Mouse (Mus musculus) midbrain, embryonic 14.5 days (tissue): ENCODE data around the gene Aqr. TPM values are rescaled to one million over a fixed set of nuclear protein-coding genes. Genes with fewer than 3 reads are reported as not detected.

Experiments used
- ATAC-seq: fragments of 200-750 bp; cut with Nextera tagmentation; 2 replicates; pipeline ENCODE4 v1.8.0; 2017; ENCODE audit warnings: moderate number of reproducible peaks, moderate library complexity; ENCODE audit not compliant: low FRiP score, low TSS enrichment
- DNase-seq: peaks from one replicate; pipeline ENCODE4 v3.0.0-alpha.2; 2015
- H3K27ac ChIP-seq: fragments of 300-500 bp; sonication (generic); replicated peaks from 2 replicates; pipeline ENCODE4 v1.5.1; 2014; ENCODE audit warnings: mild to moderate bottlenecking, low read depth, low read length, moderate library complexity
- H3K27me3 ChIP-seq: fragments of 300-500 bp; sonication (generic); 2 replicates; pipeline ENCODE4 v1.6.1; 2014; ENCODE audit warnings: low read length, control low read depth, mixed read lengths; ENCODE audit not compliant: control insufficient read depth, insufficient read depth
- H3K36me3 ChIP-seq: fragments of 300-500 bp; sonication (generic); 2 replicates; pipeline ENCODE4 v1.6.1; 2014; ENCODE audit warnings: low read length, control low read depth; ENCODE audit not compliant: control insufficient read depth, insufficient read depth
- H3K4me1 ChIP-seq: fragments of 300-500 bp; sonication (generic); 2 replicates; pipeline ENCODE4 v1.6.1; 2014; ENCODE audit warnings: mild to moderate bottlenecking, antibody characterized with exemption, low read length, control low read depth; ENCODE audit not compliant: control insufficient read depth, insufficient read depth
- H3K4me2 ChIP-seq: fragments of 300-500 bp; sonication (generic); 2 replicates; pipeline ENCODE4 v1.6.1; 2014; ENCODE audit warnings: mild to moderate bottlenecking, low read length, moderate library complexity
- H3K4me3 ChIP-seq: fragments of 300-500 bp; sonication (generic); replicated peaks from 2 replicates; pipeline ENCODE4 v1.5.1; 2014; ENCODE audit warnings: low read depth, low read length
- H3K9ac ChIP-seq: fragments of 300-500 bp; sonication (generic); replicated peaks from 2 replicates; pipeline ENCODE4 v1.6.1; 2014; ENCODE audit warnings: mild to moderate bottlenecking, low read length, moderate library complexity
- H3K9me3 ChIP-seq: fragments of 300-500 bp; sonication (generic); 2 replicates; pipeline ENCODE4 v1.6.1; 2016; ENCODE audit warnings: low read length, control low read depth, mixed read lengths; ENCODE audit not compliant: control insufficient read depth
- WGBS: fragments of 180-500 bp; shearing (Covaris S2); extraction: QIAGEN DNeasy Blood & Tissue Kit; methylation state at CpG from one replicate; pipeline ENCODE4 v1.1.7; 2014; 5-methylcytosine and 5-hydroxymethylcytosine counted together
- polyA plus RNA-seq: library from polyadenylated mRNA; unstranded; fragments of >200 nt; fragmentation: Nextera tagmentation; extraction: Ambion mirVana; gene quantifications from 2 replicates; pipeline ENCODE4 v1.2.1, GENCODE M21; 2014

Aqr gene
- polyA plus RNA-seq, 1 experiment from 2014 or later, result 54.3 TPM

DNA sequence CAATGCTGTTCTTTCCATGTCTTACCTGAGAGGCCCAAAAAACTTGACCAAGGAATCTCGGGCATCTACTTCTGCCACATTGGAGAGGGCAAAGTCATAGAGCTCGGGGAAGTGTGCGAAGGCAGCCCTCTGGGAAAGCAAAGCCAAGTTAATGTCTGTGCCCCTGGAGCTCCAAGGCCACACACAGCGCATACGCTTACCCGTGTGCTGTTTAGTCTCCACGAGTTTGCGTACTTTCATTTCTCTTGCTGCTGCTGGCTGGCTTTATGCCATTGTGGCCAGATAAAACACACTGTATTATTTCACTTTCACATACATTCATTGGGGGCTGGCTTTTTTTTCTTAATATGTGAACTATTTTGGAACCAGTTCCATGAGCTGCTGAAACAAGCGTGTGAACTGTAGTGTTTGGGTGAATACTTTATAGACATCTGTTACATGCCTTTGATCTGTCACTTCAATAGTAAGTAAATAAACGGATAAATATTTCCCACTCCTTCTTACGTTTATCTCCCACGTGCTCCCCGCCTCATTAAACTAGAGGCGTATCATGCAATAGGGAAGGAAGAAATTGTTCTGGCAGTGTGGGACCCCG is 39.9 kb downstream of the Aqr start:
- no peak for ATAC-seq
- DNase-seq, result no peak
- Histone ChIP-seq H3K4me2 (no peak overlapping the region), H3K27me3 (no peaks in the 10 kb centered on the region), H3K4me3 (no peak overlapping the region), H3K27ac (no peak overlapping the region), H3K9me3 (no peaks in the 10 kb centered on the region), H3K4me1 (no peaks in the 10 kb centered on the region), H3K9ac (no peak overlapping the region), H3K36me3 (peaks cover 84% of the 10 kb centered on the region)
- WGBS, result 93% methylated on average over 15 of the region's 15 CpGs

DNA sequence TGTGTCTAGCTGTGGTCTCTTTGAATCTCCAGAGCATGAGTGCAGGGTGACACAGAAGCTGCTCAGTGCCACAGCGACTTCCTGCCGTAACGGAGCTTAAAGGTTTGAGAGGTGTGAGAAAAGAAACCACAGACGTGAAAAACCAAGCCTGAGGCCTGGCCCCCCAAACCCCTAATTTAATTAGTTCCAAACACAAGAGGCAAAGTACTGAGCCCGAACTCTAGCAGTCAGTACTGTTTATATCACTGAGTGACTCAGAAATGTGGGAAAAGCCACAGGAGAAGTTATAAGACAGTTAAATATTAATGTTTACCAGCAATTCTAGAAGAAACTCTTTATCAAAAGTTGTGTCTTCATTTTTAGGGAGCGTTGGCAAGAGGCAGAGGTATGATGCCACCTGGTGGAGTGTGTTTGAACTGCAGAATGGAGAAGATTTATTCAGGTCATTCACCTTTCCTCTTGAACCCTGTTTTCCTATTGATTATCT is 41.5 kb downstream of the Aqr start:
- Histone ChIP-seq H3K4me3 (no peak overlapping the region), H3K4me2 (no peak overlapping the region), H3K27ac (no peak overlapping the region), H3K4me1 (no peaks in the 10 kb centered on the region), H3K36me3 (peaks cover 84% of the 10 kb centered on the region), H3K27me3 (no peaks in the 10 kb centered on the region), H3K9me3 (no peaks in the 10 kb centered on the region), H3K9ac (no peak overlapping the region)
- ATAC-seq (no peak), DNase-seq (peak; percentile 77)
- WGBS, result 80% methylated on average over 6 of the region's 6 CpGs

GRCm38 (mm10) chr2:114144915-114145314 is 41.9 kb downstream of the Aqr start:
- no peak for DNase-seq
- H3K4me2 ChIP-seq, result no peak overlapping the region
- no peak overlapping the region for H3K9ac ChIP-seq
- no peak for ATAC-seq
- 93% methylated on average over 5 of the region's 5 CpGs for WGBS
- no peaks in the 10 kb centered on the region for H3K9me3 ChIP-seq
- H3K4me1 ChIP-seq, result no peaks in the 10 kb centered on the region
- no peaks in the 10 kb centered on the region for H3K27me3 ChIP-seq
- H3K27ac ChIP-seq, result no peak overlapping the region
- no peak overlapping the region for H3K4me3 ChIP-seq
- peaks cover 84% of the 10 kb centered on the region for H3K36me3 ChIP-seq

- WGBS, result 92% methylated on average over 6 of the region's 6 CpGs
- Histone ChIP-seq H3K36me3 (peaks cover 84% of the 10 kb centered on the region), H3K27ac (no peak overlapping the region), H3K27me3 (no peaks in the 10 kb centered on the region), H3K9ac (no peak overlapping the region), H3K9me3 (no peaks in the 10 kb centered on the region), H3K4me1 (no peaks in the 10 kb centered on the region), H3K4me3 (no peak overlapping the region), H3K4me2 (no peak overlapping the region)
- ATAC-seq, result no peak
- no peak for DNase-seq
Measured at GRCm38 (mm10) chr2:114143842-114144241, 43.0 kb downstream of the Aqr start.

GRCm38 (mm10) chr2:114136755-114137154 is 50.1 kb downstream of the Aqr start:
- no peak overlapping the region for H3K9ac ChIP-seq
- H3K4me1 ChIP-seq, result no peaks in the 10 kb centered on the region
- 97% methylated on average over 9 of the region's 9 CpGs for WGBS
- H3K27ac ChIP-seq, result no peak overlapping the region
- no peak overlapping the region for H3K4me2 ChIP-seq
- DNase-seq (no peak), ATAC-seq (no peak)
- no peak overlapping the region for H3K4me3 ChIP-seq
- no peaks in the 10 kb centered on the region for H3K27me3 ChIP-seq
- H3K36me3 ChIP-seq, result peaks cover 88% of the 10 kb centered on the region
- H3K9me3 ChIP-seq, result no peaks in the 10 kb centered on the region

- DNase-seq, result no peak
Measured at GRCm38 (mm10) chr2:114135777-114136176, 51.0 kb downstream of the Aqr start.

DNA sequence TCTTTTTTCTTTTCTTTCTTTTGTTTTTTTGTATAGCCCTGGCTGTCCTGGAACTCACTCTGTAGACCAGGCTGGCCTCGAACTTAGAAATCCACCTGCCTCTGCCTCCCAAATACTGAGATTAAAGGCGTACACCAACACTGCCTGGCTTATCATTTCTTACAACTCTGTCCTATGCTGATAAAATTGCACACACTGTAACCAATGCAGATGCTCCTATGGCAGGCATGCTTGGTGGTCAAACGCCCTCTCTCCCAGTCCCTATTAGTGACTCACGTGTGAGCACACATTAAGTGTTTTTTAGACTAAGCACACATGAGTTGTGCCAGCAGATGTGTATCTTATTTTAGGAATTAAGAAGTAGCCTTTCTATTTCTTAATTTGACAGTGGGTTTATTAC is 53.5 kb downstream of the Aqr start:
- Histone ChIP-seq H3K9me3 (no peaks in the 10 kb centered on the region), H3K36me3 (peaks cover 88% of the 10 kb centered on the region), H3K4me1 (no peaks in the 10 kb centered on the region), H3K4me2 (no peak overlapping the region), H3K4me3 (no peak overlapping the region), H3K27ac (no peak overlapping the region), H3K27me3 (no peaks in the 10 kb centered on the region), H3K9ac (no peak overlapping the region)
- DNase-seq, result no peak
- 95% methylated on average over 4 of the region's 4 CpGs for WGBS
- ATAC-seq, result no peak

More at GRCm38 (mm10) chr2:114135777-114136176, 51.0 kb downstream of the Aqr start:
- H3K27me3 ChIP-seq, result no peaks in the 10 kb centered on the region
- no peak overlapping the region for H3K4me3 ChIP-seq
- H3K36me3 ChIP-seq, result peaks cover 86% of the 10 kb centered on the region
- H3K27ac ChIP-seq, result no peak overlapping the region
- H3K4me1 ChIP-seq, result no peaks in the 10 kb centered on the region
- no peaks in the 10 kb centered on the region for H3K9me3 ChIP-seq
- ATAC-seq, result no peak
- 85% methylated on average over 2 of the region's 2 CpGs for WGBS
- no peak overlapping the region for H3K9ac ChIP-seq
- H3K4me2 ChIP-seq, result no peak overlapping the region

- Histone ChIP-seq H3K4me1 (no peaks in the 10 kb centered on the region), H3K4me3 (no peak overlapping the region), H3K27ac (no peak overlapping the region), H3K27me3 (no peaks in the 10 kb centered on the region), H3K36me3 (peaks cover 88% of the 10 kb centered on the region), H3K9me3 (no peaks in the 10 kb centered on the region), H3K9ac (no peak overlapping the region), H3K4me2 (no peak overlapping the region)
- 97% methylated on average over 13 of the region's 13 CpGs for WGBS
- DNase-seq (no peak), ATAC-seq (no peak)
Measured at GRCm38 (mm10) chr2:114130657-114131056, 56.2 kb downstream of the Aqr start.

GRCm38 (mm10) chr2:114123304-114123703 is 63.5 kb downstream of the Aqr start:
- no peak for ATAC-seq
- no peak overlapping the region for H3K4me3 ChIP-seq
- WGBS, result 93% methylated on average over 4 of the region's 4 CpGs
- no peak overlapping the region for H3K9ac ChIP-seq
- peaks cover 82% of the 10 kb centered on the region for H3K36me3 ChIP-seq
- DNase-seq, result no peak
- no peak overlapping the region for H3K4me2 ChIP-seq
- no peaks in the 10 kb centered on the region for H3K9me3 ChIP-seq
- H3K27me3 ChIP-seq, result no peaks in the 10 kb centered on the region
- H3K27ac ChIP-seq, result no peak overlapping the region
- no peaks in the 10 kb centered on the region for H3K4me1 ChIP-seq
